Mouse (Mus musculus) gastrocnemius, postnatal 14 days (tissue): ENCODE measurements around the gene Atp6v0c. TPM values are rescaled to one million over a fixed set of nuclear protein-coding genes. Genes with fewer than 3 reads are reported as not detected.
A peak's percentile ranks its signal among the peaks of the same experiment; 100 is the strongest.
"Not testable (repeated sequence)": the region's sequence is repeated elsewhere in the genome, so short reads cannot be mapped to it uniquely, and the experiment has no call there.

Experiments used
- DNase-seq: peaks from one replicate; pipeline ENCODE4 v3.0.0; 2021; ENCODE audit warnings: mixed read lengths
- intact Hi-C: fragments of 180-260 bp; cut with DNase I; formaldehyde crosslinking; loops from one replicate; pipeline ENCODE4 v1.15.1; 2025; ENCODE audit warnings: low total_unique reads
- total RNA-seq, 2 experiments: library from RNA; stranded (reverse); gene quantifications; 2 replicates each; pipeline ENCODE4 v1.2.3; 2021

The Atp6v0c gene
- total RNA-seq, 2 experiments from 2014 or later = 167 to 178 TPM

DNA sequence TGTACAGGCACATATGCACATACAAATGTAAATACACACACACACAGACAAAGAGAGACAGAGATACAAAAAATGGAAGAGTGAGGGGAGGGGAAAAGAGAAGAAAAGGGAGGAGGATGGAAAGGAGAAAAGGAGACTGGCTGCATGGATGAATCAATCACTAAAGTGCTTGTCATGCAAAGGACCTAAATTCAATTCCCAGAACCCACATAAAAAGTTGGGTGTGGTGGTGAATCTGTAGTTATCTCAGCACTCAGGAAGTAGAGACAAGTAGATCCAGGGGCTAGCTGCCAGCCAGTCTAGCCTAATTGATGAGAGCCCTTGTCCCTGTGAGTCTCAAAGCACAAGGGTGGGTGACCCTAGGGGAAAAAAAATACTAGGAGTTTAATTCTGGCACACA lies 35.4 kb downstream of the Atp6v0c start:
- DNase-seq = peak; percentile 29
- intact Hi-C loops = no loop called here

DNA sequence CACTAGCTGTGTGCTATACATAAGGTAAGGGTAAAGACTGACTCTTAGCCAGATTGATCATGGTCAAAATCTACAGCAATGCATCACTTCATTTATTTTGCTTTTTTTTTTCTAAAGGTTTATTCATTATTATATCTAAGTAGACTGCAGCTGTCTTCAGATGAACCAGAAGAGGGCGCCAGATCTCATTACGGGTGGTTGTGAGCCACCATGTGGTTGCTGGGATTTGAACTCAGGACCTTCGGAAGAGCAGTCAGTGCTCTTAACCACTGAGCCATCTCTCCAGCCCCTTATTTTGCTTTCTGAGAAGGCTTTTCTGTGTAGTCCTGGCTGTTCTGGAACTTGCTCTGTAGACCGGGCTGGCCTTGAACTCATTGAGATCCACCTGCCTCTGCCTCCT lies 36.6 kb downstream of the Atp6v0c start:
- intact Hi-C loops, DNase-seq: not testable (repeated sequence)

GRCm38 (mm10) chr17:24131570-24131969 lies 37.9 kb downstream of the Atp6v0c start:
- no peak for DNase-seq
- intact Hi-C loops = no loop called here

DNA sequence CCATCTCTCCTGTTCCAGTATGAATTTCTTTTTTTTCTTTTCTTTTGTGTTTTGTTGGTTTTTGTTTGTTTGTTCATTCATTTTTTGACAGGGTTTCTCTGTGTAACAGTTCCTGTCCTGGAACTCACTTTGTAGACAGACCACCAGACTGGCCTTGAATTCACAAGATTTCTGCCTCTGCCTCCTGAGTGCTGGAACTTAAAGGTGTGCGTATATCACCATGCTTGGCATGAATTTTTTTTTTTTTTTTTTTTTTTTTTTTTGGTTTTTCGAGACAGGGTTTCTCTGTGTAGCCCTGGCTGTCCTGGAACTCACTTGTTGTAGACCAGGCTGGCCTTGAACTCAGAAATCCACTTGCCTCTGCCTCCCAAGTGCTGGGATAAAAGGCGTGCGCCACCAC lies 40.3 kb downstream of the Atp6v0c start:
- intact Hi-C loops = not testable (repeated sequence)

GRCm38 (mm10) chr17:24127592-24127991 lies 41.9 kb downstream of the Atp6v0c start:
- intact Hi-C loops = no loop called here

More for the DNA sequence above, 40.3 kb downstream of the Atp6v0c start:
- not testable (repeated sequence) for DNase-seq

DNA sequence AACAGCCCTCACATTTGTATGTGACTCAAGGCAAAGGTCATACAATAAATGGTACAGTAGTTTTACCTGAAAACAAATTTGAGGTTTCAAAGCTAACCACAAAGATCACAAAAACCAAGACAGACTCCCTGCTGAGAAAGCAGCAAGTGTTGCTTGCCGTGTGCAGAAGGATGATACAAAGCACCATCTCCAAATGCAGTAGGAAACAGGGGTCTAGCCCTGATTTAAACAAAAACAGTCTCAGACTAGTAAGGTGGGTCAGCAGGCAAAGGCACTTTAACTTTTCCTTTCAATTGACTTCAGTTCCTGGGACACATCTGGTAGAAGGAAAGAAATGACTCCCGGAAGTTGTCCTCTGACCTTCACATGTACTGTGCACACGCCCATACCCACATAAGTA lies 42.7 kb downstream of the Atp6v0c start:
- DNase-seq = no peak
- intact Hi-C loops = no loop called here

More at GRCm38 (mm10) chr17:24127592-24127991, 41.9 kb downstream of the Atp6v0c start:
- DNase-seq = no peak

- intact Hi-C loops = no loop called here
- DNase-seq = no peak
These were observed 50.1 kb downstream of the Atp6v0c start for GRCm38 (mm10) chr17:24119446-24119845.

Other genes with a start within 250 kb of the Atp6v0c start
- gene Sbp, start 228.0 kb downstream of the Atp6v0c start, total RNA-seq = not detected
- gene Sbpl, start 214.4 kb downstream of the Atp6v0c start, total RNA-seq = not detected
- gene Prss30, start 189.1 kb downstream of the Atp6v0c start, total RNA-seq = not detected
- gene Prss22, start 171.6 kb downstream of the Atp6v0c start, total RNA-seq = not detected
- gene Prss27, start 131.6 kb downstream of the Atp6v0c start, total RNA-seq = not detected
- gene Kctd5, start 96.2 kb downstream of the Atp6v0c start, total RNA-seq = 10 to 100 TPM; 12.3 to 13.6 TPM
- gene Pdpk1, start 18.8 kb downstream of the Atp6v0c start, total RNA-seq = 10 to 100 TPM; 39.5 to 41.3 TPM
- gene Amdhd2, start 5.9 kb downstream of the Atp6v0c start, total RNA-seq = 10 to 100 TPM in 1 of 2 experiments, 1 to 10 TPM in 1; 9.5 to 13.5 TPM
- gene Tbc1d24, start 35.9 kb upstream of the Atp6v0c start, total RNA-seq = 1 to 10 TPM; 3.4 to 3.5 TPM
- 1 to 10 TPM in 1 of 2 experiments, under 1 TPM in 1; 0.86 to 1.1 TPM for gene Ntn3, start 39.8 kb upstream of the Atp6v0c start, total RNA-seq
- gene Tedc2, start 51.1 kb upstream of the Atp6v0c start, total RNA-seq = 1 to 10 TPM; 1.9 to 2.3 TPM
- gene Ccnf, start 81.8 kb upstream of the Atp6v0c start, total RNA-seq = 1 to 10 TPM; 2.4 to 2.7 TPM
- gene Abca17, start 181.4 kb upstream of the Atp6v0c start, total RNA-seq = under 1 TPM in 1 of 2 experiments, not detected in 1; 0.09 TPM
- gene Abca3, start 182.2 kb upstream of the Atp6v0c start, total RNA-seq = 1 to 10 TPM; 9.0 to 9.8 TPM
- gene Rnps1, start 244.9 kb upstream of the Atp6v0c start, total RNA-seq = 10 to 100 TPM; 48.2 to 51.5 TPM